Comparison of ENCODE assay signal across 8 mouse cellular contexts in the genomic region with DNA sequence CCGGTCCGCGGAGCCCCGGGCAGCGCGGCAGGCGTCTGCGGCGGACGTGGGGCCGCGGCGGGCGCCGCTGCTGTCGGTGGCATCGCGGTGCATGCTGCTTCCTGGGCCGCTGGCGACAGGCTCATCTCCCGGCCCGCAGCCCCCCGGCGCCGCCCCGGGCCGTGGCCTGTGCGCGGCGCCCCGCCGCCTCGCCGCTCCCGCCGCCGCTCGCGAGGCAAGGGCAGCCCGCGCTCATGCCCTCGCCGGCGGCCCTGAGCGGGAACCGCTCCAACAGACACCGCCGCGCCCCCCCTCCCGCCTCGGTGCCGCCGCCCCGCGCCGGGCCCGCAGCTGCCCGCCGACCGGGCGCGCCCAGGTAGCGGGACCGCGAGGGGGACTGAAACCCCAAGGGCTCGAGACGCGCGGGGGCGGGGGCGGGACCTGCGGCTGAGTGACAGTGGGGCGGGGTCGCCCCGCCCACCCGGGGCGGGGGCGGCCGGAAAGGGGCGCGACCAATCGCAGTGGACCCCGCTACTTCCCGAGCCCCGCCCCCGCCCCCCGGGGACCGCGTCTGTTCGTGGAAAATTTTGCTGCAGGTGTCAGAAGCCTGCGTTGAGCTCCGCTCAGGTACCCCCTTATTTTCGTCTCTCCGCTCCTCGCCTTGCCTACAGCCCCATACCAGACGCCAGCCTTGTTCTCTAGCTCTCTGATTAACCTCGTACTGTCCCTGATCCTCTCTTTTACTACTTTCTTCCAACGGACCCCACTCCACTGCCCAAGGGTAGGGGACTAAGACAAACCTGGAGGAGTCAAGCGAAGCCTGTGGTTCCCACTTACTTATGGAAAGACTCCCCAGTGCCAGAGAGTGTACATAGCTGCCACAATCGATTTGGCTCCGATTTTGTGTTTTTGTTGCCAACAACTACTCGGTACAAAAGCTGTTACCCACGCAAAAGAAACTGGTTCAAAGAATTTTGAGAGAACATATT. TPM values are rescaled to one million over a fixed set of nuclear protein-coding genes. Genes with fewer than 3 reads are reported as not detected.
A peak's percentile ranks its signal among the peaks of the same experiment; 100 is the strongest.
DNase-seq lines count a peak whose midpoint lies in the region; ATAC-seq and TF ChIP-seq lines count a peak whose summit lies in the region.

A gene (minus strand): TSS at position 96 of the 968 bp plus-strand sequence.

- no peaks in the 10 kb centered on the region for H3K27me3 ChIP-seq in cerebellum, adult 2 months (ENCODE audit: control insufficient read depth, insufficient read depth, low read length)

- TF ChIP-seq POLR2A in cerebellum, adult 2 months (IDR thresholded peaks at IDR 0.05; ENCODE audit: borderline replicate concordance, insufficient read depth, low read length), result peak; percentile 95; the same call in 1 of the 2 replicates

- peak within 1 kb of the TSS; percentile 94 for H3K27ac ChIP-seq in cerebellum, adult 2 months (ENCODE audit: insufficient read depth, low read length)

- WGBS in cerebellum, adult 2 months, result 2% methylated on average over 88 of the region's 103 CpGs

- peak; percentile 86 for DNase-seq in MN1 (ENCODE audit: low spot score)
- peak; percentile 98 to 99 for DNase-seq in cerebellum, adult 2 months
- peak; percentile 77 for DNase-seq in forelimb bud, embryonic 11.5 days (ENCODE audit: low read depth, low spot score)
- peak; percentile 80 to 82 for DNase-seq in layer of hippocampus, postnatal 14 days (ENCODE audit: low spot score in 2 of 2)
- peak; percentile 89 for DNase-seq in lung, postnatal 14 days
- DNase-seq in retina, adult 2 months (ENCODE audit: low read depth, low spot score), result peak; percentile 73
- peak; percentile 96 for DNase-seq in thymus, postnatal 25 days

- peak within 1 kb of the TSS; percentile 92 for H3K4me3 ChIP-seq in cerebellum, adult 2 months (replicated peaks; ENCODE audit: insufficient read depth, low read depth, low read length)

- H3K4me1 ChIP-seq in cerebellum, adult 2 months (ENCODE audit: control insufficient read depth, insufficient read depth, low read length), result peaks cover 9% of the 10 kb centered on the region

- peak; percentile 60 to 72 for ATAC-seq in hematopoietic stem cell, adult 5-6 weeks (replicated peaks in 1 of 2; ENCODE audit: insufficient read depth in 1 of 2, low FRiP score in 2 of 2, low TSS enrichment in 1 of 2, low read depth in 1 of 2, poor library complexity in 2 of 2, severe bottlenecking in 2 of 2)

- no peak for TF ChIP-seq CTCF in cerebellum, adult 2 months (IDR thresholded peaks at IDR 0.05; ENCODE audit: borderline replicate concordance, insufficient read depth, low read depth, low read length)

RNA-seq across cellular contexts. Expression of the gene that starts here (rescaled TPM):
- 35.4 and 36.1 TPM in 2 replicates for polyA plus RNA-seq in cerebellum, adult 2 months (2012; rRNA removed)
- total RNA-seq in hematopoietic stem cell, adult 5-6 weeks (2017), result 12.3 and 17.5 TPM in 2 replicates
- 10 to 100 TPM; 43.8 to 44.3 TPM for total RNA-seq in layer of hippocampus, postnatal 14 days (2021)

Comparison
In these comparisons a context has a peak if more than half of its experiments do, and no peak if none do; other contexts are left out.
1. Peak in every context shown above with its lines: DNase-seq, ATAC-seq, H3K4me3 ChIP-seq and H3K27ac ChIP-seq.